Mouse (Mus musculus) ES-E14 (cell line): Measurements from ENCODE around the gene Gm36864.

Source experiments
- CHD2 ChIP-seq: IDR thresholded peaks from 2 replicates; pipeline ENCODE4 v1.6.1; 2014; ENCODE audit warnings: mild to moderate bottlenecking, low read depth, low read length, inconsistent platforms
- HCFC1 ChIP-seq: IDR thresholded peaks from 2 replicates; pipeline ENCODE4 v1.6.1; 2012; ENCODE audit warnings: low read length, inconsistent platforms, borderline replicate concordance; ENCODE audit not compliant: insufficient read depth
- MAFK ChIP-seq: IDR thresholded peaks from 2 replicates; pipeline ENCODE4 v1.6.1; 2014; ENCODE audit warnings: mild to moderate bottlenecking, low read depth, low read length, inconsistent platforms; ENCODE audit not compliant: insufficient read depth
- ZC3H11A ChIP-seq: IDR thresholded peaks from 2 replicates; pipeline ENCODE4 v1.6.1; 2012; ENCODE audit warnings: low read depth, mild to moderate bottlenecking, inconsistent platforms, low read length, borderline replicate concordance
- ZNF384 ChIP-seq: IDR thresholded peaks from 2 replicates; pipeline ENCODE4 v1.6.1; 2012; ENCODE audit warnings: low read depth, low read length, inconsistent platforms

DNA sequence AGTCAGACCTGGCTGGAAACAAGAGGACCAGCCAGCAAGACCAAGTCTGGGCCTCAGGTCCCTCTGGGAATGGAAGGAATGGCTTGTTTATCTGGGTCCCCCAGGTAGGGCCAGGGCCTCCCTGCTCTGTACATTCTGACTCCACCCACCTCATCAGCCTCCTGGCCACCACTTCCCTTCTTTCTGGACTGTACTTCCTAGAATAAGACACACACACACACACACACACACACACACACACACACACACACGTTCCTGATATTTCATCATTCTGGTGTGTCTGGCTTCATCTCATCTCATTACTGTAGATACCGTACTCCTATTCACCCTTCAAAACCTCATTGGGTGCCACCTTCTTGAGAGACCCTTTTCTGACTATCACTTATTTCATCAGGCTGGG is 33.4 kb downstream of the Gm36864 start:
- no peak for TF ChIP-seq CHD2
- TF ChIP-seq MAFK: no peak
- no peak for TF ChIP-seq HCFC1
- TF ChIP-seq ZNF384: no peak
- no peak for TF ChIP-seq ZC3H11A
